Mouse (Mus musculus) left cerebral cortex, adult 9 months (tissue): ENCODE measurements at regions not wholly inside any gene's neighbourhood (a gene's known extent, or its start where the extent isn't known, plus 50 kb on each side); places are given as distances from the start of the nearest gene placed in this dataset.

ENCODE experiments used
- DNase-seq, 2 experiments: peaks; one replicate each; pipeline ENCODE4 v3.0.0; 2022; ENCODE audit warnings: low spot score in 2 of 2

GRCm38 (mm10) chr5:100991626-100992025 is 146.1 kb downstream of the Gpat3 start:
- DNase-seq: peak in 1 of 2 experiments; percentile 19

GRCm38 (mm10) chr5:100982573-100982936 is 137.0 kb downstream of the Gpat3 start:
- no peak for DNase-seq

- DNase-seq: no peak
Measured at GRCm38 (mm10) chr5:100981849-100982572, 136.5 kb downstream of the Gpat3 start.

DNA sequence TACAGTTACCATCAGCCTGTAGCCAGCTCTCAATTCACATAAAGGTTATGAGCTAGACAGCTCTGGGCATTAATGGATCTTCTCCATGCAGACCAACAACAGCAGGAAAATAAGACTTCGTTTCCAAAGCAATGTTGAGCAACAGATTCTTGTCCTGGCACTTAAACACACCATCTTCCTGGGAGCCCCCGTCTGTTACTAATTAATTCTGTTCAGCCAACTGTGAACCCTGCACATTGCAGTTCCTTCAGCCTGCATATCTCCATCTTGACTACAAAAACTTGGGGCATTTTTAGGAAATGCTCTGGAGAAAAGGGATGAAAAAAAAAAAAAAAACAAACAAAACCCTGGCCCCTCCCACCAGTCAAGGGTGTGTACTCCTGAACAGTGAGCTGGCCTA is 131.2 kb downstream of the Gpat3 start:
- DNase-seq: no peak

DNA sequence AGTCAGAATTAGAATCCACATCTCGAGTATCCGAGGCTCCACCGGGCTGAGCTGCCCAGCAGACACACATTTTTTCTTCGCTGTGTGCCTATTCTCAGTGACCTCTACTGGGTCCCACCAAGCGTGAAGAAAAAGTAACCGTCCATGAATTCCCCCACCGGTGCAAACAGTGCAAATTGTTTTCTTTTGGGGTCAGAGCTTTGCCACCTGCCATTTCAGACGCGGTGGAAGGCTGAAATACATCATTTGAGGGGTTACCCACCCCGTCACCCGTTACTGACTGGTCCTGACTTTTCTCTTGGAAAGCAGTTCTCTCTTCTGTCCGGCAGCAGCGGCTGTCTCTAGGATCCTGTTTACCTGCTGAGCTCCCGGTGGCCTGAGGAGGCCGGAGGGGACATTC is 105.7 kb downstream of the Gpat3 start:
- no peak for DNase-seq
